Mouse (Mus musculus) layer of hippocampus, postnatal 14 days (tissue): ENCODE data around the gene Myom1. TPM values are rescaled to one million over a fixed set of nuclear protein-coding genes. Genes with fewer than 3 reads are reported as not detected.

Experiments used
- DNase-seq, 2 experiments: peaks; one replicate each; pipeline ENCODE4 v3.0.0; 2021 to 2022; ENCODE audit warnings: low spot score in 2 of 2, mixed read lengths in 1 of 2
- total RNA-seq, 2 experiments: library from RNA; stranded (reverse); gene quantifications; 2 replicates each; pipeline ENCODE4 v1.2.3; 2021

Gene Myom1
- total RNA-seq, 2 experiments from 2014 or later: 2.9 to 4.5 TPM

DNA sequence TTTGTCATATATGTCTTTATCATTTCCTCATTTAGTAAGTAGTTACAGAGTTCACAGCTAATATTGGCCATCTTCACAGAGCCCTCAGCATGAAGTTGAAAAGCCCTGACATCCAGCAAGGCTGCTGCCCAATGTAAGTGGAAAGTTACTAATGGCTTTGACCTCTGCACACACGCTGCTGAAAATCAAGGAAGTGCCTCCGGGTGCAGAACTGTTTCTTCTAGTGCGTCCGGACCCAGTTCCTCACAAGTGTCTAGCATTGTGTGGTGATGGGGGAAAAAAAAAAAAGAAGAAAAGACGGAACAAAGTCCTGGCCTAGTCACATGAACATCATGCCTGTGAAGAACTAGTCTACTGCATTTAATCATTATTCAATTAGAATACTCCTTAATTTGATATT lies 132.7 kb downstream of the Myom1 start:
- no peak for DNase-seq

DNA sequence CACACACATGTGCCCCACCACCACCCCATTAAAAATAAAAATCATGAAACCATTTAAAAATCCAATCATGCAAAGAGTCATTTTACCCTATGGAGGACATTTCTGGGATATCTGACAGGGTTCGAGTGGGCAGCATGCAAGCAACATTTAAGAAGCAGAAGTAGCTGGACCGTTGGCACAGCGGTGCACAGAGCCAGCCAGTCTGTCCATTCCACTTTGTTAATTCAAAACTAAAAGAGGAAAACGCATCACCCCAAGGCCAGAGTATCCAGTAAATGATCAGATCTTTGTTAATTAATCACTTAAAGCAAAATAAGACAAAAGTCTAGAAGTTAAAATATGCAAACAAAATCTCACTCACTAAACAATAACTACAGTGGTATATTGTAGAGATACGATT lies 133.4 kb downstream of the Myom1 start:
- no peak for DNase-seq

DNA sequence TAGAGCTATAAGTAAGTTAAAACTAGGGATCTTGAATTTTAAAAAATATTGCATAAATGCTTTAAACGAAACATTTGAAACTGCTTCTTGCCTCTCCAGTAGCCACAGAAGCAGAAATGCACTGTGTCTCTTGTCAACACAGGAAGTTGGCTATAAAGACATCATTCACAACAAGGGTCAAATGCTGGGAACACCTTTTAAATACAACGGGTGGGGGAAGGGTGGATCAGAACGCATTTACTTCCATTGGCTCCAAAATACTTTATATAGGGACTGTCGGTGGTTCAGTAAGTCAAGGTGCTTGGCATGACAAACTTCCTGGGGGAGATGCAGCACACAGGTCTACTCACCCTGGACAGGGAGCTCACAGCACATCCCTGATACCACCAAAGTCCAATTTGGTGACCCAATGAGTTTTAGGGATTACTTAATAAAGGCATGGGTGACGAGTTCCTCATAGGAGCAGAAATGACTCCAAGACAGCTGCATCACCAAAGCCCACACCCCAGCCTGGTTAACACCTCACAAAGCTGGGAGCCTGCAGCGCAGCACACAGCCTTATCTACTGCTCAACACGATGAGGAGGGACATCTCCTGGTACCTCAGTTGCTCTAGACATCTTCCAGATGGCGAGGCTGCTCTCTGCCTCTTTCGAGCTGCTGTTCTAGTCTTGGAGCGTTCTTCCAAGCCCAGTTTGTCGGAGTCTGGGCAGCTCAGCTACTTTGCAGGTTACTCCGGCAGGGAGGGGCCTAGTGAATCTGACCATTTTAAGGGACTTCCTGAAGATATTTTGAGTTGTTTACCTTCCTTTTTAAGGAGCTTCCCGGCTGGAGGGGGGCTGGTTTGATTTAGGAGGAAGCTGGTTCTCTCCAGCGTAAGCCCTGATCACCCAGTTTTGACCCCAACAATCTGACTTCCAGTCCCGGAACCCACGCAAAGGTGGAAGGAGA lies 134.2 kb downstream of the Myom1 start:
- DNase-seq: no peak

DNA sequence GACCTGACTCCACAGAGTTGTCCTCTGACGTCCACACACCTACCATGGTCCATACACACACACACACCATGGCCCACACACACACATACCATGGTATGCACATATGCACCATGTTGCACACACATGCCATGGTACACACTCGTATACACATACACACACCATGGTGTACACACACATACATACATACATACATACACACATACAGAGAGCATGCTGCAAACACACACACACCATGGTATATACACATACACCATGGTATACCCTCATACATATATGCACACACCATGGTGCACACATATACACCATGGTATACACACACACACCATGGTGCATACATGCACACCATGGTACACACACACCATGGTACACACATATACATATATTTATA lies 134.9 kb downstream of the Myom1 start:
- DNase-seq: no peak

GRCm38 (mm10) chr17:71142068-71142467 lies 139.6 kb downstream of the Myom1 start:
- DNase-seq: no peak

GRCm38 (mm10) chr17:71143155-71143554 lies 140.7 kb downstream of the Myom1 start:
- no peak for DNase-seq

DNA sequence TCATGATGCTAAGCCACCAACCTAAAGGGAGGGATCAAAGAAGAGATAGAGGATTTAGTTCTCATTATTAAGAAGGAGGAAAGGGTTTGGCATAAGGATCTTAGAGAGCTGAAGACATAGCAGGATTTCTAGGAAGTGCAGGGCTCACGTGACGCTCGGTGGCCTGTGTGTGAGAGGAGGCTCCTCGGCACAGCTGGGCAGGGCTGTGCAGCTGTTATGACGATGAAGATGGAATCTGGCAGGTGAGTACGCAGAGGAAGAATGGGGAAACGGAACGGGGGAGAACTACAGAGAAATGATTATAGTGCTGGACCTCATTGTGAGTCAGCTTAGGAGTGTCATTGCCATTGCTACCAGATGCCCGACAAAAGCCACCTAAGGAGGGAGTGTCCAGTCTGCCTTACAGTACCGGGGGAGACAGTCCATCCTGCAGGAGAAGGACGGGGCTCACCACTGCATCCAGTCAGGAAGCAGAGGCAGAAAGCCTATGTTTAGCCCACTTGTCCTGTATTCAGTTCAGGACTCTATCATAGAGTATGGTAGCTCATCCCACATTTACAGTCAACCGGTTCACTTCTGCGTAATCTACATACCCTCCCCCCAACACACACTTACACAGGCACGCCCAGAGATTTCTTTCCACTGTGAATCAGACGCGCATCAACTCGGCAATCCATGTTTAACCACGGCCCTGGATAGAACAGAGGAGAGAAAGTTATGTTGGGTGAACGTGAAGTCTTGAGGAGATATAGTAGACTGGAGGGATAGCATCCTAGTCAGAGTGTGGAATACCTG lies 142.1 kb downstream of the Myom1 start:
- no peak for DNase-seq

DNA sequence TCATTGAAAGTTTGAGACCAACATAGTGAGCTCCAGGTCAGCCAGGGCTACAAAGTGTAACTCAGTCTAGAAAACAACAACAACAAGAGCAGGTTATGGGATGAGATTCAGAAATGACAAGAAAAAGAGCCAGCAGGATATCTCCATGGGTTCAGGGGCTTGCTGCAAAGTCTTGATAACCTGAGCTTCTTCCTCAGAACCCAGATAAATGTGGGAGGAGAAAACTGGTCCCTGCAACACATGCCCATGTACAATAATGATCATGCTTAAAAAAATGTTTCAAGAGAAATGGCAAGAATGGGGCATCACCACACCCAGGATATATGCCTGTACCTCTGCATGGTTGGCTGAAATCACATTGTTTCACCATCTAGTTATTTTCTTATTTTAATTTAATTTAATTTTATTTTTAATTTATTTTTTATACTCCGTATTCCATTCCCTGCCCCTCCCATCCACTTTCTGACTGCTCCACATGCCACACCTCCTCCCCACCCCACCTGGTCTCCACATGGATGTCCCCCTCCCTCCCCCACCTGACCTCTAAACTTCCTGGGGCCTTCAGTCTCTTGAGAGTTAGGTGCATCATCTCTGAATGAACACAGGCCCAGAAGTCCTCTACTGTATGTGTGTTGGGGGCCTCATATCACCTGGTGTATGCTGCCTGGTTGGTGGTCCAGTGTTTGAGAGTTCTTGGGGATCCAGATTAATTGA lies 143.0 kb downstream of the Myom1 start:
- DNase-seq: no peak

DNA sequence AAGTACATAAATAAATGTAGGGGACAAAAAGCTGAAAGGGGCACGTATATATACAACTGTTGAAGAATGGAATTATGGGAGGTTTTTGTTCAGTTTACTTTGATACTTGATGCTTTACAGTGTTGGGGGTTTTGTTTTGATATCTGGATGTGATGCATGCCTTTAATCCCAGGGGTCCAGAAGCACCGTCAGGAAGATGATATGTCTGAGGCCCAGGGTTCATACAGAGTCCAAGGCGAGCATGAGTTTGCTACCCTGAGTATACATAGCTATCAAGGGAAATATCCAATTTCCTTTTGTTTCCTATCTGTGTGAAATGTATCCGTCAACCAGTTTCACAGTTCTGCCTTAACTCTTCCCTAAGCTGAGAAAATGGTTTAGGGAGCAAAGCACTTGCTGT lies 150.9 kb downstream of the Myom1 start:
- no peak for DNase-seq

DNA sequence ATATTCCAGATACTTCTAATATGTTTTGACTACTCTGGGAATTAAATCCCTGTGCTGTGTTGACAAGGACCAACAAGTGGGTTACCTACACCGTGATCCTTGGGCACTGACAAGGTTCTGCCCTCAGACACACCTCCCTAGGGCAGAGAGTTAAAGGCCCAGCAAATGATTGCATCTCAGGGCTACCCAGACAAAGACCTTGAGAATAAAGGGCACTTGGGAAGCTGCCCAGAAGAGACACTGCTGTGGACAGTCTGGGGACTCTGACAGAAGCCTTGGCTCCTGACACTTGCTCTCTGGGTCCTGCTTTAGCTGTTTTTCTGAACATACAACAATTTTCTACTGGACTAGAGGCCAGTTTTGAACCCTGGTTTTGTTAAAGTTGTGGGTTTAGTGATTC lies 152.8 kb downstream of the Myom1 start:
- no peak for DNase-seq

- no peak for DNase-seq
Measured at GRCm38 (mm10) chr17:71159152-71159567, 156.7 kb downstream of the Myom1 start.

- no peak for DNase-seq
Measured at GRCm38 (mm10) chr17:71159720-71160119, 157.3 kb downstream of the Myom1 start.

- no peak for DNase-seq
Measured at GRCm38 (mm10) chr17:71160244-71160995, 158.0 kb downstream of the Myom1 start.

- peak in 1 of 2 experiments; percentile 23 for DNase-seq
Measured at GRCm38 (mm10) chr17:71164991-71165390, 162.6 kb downstream of the Myom1 start.

- DNase-seq: no peak
Measured at GRCm38 (mm10) chr17:71168205-71168815, 165.9 kb downstream of the Myom1 start.

GRCm38 (mm10) chr17:71168846-71169245 lies 166.4 kb downstream of the Myom1 start:
- DNase-seq: no peak

DNA sequence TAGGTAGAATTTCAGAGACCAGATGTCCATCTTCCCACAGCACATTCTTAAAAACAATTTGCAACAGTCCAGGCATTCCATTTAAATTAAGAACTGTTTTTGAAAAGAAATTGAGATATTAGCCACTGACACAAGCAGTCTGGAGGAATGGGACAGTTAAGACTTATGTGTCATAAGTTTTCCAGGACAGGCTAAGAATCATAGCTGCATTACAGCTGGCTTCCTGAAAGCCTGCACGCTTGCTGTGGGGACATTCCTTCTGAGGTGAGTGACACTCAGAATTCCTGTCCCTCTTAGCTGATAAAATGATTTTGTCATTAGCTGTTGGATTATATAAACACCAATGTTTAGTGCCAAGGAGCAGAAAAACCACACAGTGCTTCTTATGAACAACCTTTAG lies 167.2 kb downstream of the Myom1 start:
- DNase-seq: no peak

DNA sequence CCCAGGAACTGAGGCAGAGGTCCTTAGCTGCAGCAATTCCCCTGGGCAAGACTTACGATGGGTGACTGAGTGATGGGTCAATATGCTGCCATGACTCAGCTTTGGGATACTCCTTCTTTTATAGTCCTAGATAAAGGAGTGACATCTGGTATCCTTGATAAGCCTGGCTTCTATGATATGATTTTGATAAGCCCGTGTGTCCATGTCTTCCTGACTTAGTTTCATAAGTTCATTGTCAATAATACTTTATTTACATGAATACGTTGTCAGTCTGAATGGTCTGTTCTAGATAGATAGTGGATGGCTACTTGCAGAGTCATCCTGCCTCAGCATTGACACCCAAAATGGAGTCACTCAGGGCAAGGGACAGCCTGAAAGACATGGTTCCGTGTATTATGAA lies 168.7 kb downstream of the Myom1 start:
- no peak for DNase-seq
